Mouse (Mus musculus) neural tube, embryonic 14.5 days (tissue): ENCODE measurements at regions not wholly inside any gene's neighbourhood (a gene's known extent, or its start where the extent isn't known, plus 50 kb on each side); places are given as distances from the start of the nearest gene placed in this dataset.

Experiments
- ATAC-seq: fragments of 200-750 bp; cut with Nextera tagmentation; 2 replicates; pipeline ENCODE4 v1.8.0; 2017; ENCODE audit warnings: low read depth, mild to moderate bottlenecking, moderate TSS enrichment, moderate library complexity
- H3K27ac ChIP-seq: fragments of 300-500 bp; sonication (generic); 2 replicates; pipeline ENCODE4 v1.5.1; 2014; ENCODE audit warnings: low read depth, mild to moderate bottlenecking, control low read depth, low read length, moderate library complexity, mixed read lengths
- H3K27me3 ChIP-seq: fragments of 300-500 bp; sonication (generic); 2 replicates; pipeline ENCODE4 v1.6.1; 2014; ENCODE audit warnings: low read length; ENCODE audit not compliant: control insufficient read depth, insufficient read depth
- H3K36me3 ChIP-seq: fragments of 300-500 bp; sonication (generic); 2 replicates; pipeline ENCODE4 v1.6.1; 2014; ENCODE audit warnings: low read length, mixed read lengths; ENCODE audit not compliant: control insufficient read depth, insufficient read depth
- H3K4me1 ChIP-seq: fragments of 300-500 bp; sonication (generic); 2 replicates; pipeline ENCODE4 v1.6.1; 2014; ENCODE audit warnings: low read length; ENCODE audit not compliant: control insufficient read depth, insufficient read depth
- H3K4me2 ChIP-seq: fragments of 300-500 bp; sonication (generic); 2 replicates; pipeline ENCODE4 v1.6.1; 2014; ENCODE audit warnings: mild to moderate bottlenecking, low read depth, low read length, control low read depth
- H3K4me3 ChIP-seq: fragments of 300-500 bp; sonication (generic); 2 replicates; pipeline ENCODE4 v1.5.1; 2014; ENCODE audit warnings: low read depth, low read length, control low read depth, mixed read lengths
- H3K9ac ChIP-seq: fragments of 300-500 bp; sonication (generic); replicated peaks from 2 replicates; pipeline ENCODE4 v1.6.1; 2014; ENCODE audit warnings: low read depth, mild to moderate bottlenecking, control low read depth, low read length, mixed read lengths
- H3K9me3 ChIP-seq: fragments of 300-500 bp; sonication (generic); 2 replicates; pipeline ENCODE4 v1.6.1; 2016; ENCODE audit warnings: low read length; ENCODE audit not compliant: control insufficient read depth
- WGBS: fragments of 180-500 bp; shearing (Covaris S2); extraction: QIAGEN DNeasy Blood & Tissue Kit; methylation state at CpG from one replicate; pipeline ENCODE4 v1.1.7; 2014; 5-methylcytosine and 5-hydroxymethylcytosine counted together

DNA sequence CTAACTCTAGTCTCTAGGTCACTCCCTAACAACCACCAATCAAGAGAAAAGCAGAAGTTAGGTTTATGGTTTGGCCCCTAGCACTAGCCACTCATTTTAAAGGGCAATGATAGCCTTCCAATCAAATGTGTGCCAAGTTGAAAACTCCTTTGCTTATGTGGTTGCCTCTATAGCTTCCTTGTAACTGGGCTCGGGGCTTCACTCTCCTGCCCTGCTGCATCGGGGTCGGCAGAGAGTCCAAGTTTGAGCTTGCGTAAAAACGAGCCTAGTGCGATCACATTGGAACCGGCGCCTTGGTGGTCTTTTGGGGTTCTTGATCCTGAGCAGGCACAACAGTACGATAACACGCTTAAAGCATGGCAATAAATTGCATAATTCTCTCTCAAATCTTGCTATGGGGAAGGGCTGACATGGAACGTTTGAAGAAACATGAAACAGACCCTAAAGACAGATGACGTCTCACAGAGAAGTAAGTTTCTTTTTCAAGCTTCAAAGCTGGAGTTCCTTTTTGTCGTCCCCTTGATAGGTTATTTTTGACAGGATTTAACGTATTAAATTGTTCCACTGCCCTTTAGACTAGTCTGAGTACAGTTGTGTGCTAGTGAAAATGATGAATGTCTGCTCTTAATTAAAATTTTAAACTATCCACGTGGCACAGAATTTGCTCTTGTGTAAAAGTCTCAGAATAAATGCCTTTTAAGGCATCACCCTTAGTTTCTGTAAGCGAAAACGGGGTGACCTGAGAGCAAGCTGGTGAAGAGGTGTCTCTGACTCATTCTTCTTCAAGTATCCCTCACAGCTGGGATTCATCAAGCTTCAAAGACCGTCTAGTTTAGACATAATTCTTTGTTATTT is 52.0 kb downstream of the 4930426L09Rik start:
- no peaks in the 10 kb centered on the region for H3K27me3 ChIP-seq
- no peaks in the 10 kb centered on the region for H3K9me3 ChIP-seq
- no peaks in the 10 kb centered on the region for H3K4me1 ChIP-seq
- H3K4me2 ChIP-seq = no peak overlapping the region
- H3K27ac ChIP-seq = no peak overlapping the region
- 81% methylated on average over 18 of the region's 18 CpGs for WGBS
- ATAC-seq = no peak
- no peak overlapping the region for H3K9ac ChIP-seq
- no peak overlapping the region for H3K4me3 ChIP-seq
- H3K36me3 ChIP-seq = no peaks in the 10 kb centered on the region

DNA sequence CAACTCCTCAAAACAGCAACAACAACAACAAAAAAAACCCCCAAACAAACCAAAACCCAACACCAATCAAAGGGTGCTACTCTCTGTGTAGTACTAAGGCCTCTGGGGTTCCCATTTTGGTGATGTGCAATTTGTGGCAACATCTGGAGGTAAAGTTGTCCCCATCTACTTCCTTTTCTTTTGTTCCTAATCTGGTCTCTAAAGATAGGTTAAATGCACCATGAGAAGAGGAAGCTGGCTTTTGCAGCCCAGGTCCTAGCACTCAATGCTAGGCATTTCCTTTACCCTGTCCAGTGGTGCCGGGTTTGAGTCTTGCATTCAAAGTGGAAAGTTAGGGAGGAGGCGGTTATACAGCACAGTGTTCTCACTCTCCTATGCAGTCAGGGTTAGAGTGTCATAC is 57.4 kb downstream of the 4930426L09Rik start:
- H3K4me1 ChIP-seq = no peaks in the 10 kb centered on the region
- no peak overlapping the region for H3K9ac ChIP-seq
- no peak overlapping the region for H3K4me3 ChIP-seq
- no peak overlapping the region for H3K4me2 ChIP-seq
- no peaks in the 10 kb centered on the region for H3K36me3 ChIP-seq
- no peak for ATAC-seq
- no peak overlapping the region for H3K27ac ChIP-seq
- H3K27me3 ChIP-seq = no peaks in the 10 kb centered on the region
- WGBS = 92% methylated on average over 2 of the region's 2 CpGs
- H3K9me3 ChIP-seq = no peaks in the 10 kb centered on the region

DNA sequence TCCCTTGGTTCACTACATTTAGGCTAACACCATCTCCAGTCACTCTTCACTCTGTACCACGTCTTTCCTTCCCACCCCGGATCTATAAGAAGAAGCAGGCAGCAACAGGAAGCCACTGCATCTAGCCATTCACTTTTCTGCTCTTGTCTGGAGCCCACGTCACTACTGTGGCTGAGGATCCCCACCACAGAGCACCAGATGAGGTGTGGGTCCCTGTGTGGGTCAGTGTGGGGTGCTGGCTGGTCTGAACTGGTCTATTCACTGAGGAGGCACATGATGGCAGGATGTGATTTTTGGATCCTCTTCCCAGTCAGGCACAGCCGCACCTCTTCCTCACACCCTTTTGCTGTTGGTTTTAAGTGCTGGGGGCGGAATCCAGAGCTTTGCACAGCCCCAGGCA is 59.7 kb downstream of the 4930426L09Rik start:
- no peaks in the 10 kb centered on the region for H3K36me3 ChIP-seq
- 79% methylated on average over 5 of the region's 5 CpGs for WGBS
- no peaks in the 10 kb centered on the region for H3K4me1 ChIP-seq
- H3K9ac ChIP-seq = no peak overlapping the region
- no peak overlapping the region for H3K4me2 ChIP-seq
- H3K9me3 ChIP-seq = no peaks in the 10 kb centered on the region
- H3K4me3 ChIP-seq = no peak overlapping the region
- no peak for ATAC-seq
- no peaks in the 10 kb centered on the region for H3K27me3 ChIP-seq
- no peak overlapping the region for H3K27ac ChIP-seq

DNA sequence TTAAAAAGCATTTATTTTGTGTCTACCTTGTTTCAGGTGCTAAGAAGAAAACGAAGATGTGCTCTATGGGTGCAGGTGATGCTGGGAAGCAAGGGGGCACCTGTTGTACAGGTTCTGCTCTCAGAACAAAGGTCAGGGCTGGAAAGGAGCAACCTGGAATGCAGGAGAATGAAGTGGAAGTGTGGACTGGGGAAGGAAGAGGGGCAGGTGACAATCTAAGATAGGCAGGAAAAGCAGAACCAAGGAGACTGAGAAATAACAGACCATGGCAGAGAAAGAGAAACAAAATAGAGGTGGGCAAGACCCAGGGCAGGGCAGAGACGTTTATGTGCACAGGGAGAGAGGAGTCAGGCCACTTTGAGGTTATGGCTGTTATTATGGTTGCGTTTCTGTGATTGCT is 60.6 kb downstream of the 4930426L09Rik start:
- no peak for ATAC-seq
- H3K9ac ChIP-seq = no peak overlapping the region
- WGBS = 85% methylated on average over 3 of the region's 3 CpGs

DNA sequence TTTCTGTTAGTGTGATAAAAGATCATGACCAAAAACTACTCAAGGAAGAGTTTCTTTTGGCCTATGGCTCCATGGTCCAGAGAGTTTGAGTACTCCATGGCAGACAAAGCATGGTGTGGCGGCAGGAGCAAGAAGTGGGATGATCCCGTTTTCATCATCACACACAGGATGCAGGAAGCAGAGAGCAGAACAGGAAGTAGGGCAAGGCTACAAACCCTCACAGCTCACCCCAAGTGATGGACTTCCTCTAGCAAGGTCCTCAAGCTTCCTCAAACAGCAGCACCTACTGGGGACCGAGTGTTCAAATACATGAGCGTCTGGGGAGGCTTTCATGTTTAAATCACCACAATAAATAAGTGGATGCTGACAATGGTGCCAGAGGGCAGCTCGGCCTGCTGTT is 61.1 kb downstream of the 4930426L09Rik start:
- Histone ChIP-seq H3K4me1 (no peaks in the 10 kb centered on the region), H3K27ac (no peak overlapping the region), H3K9ac (no peak overlapping the region), H3K4me3 (no peak overlapping the region), H3K9me3 (no peaks in the 10 kb centered on the region), H3K27me3 (no peaks in the 10 kb centered on the region), H3K4me2 (no peak overlapping the region), H3K36me3 (no peaks in the 10 kb centered on the region)
- no peak for ATAC-seq
- WGBS = 55% methylated on average over 5 of the region's 5 CpGs

More for the DNA sequence above, 60.6 kb downstream of the 4930426L09Rik start:
- no peak overlapping the region for H3K27ac ChIP-seq
- H3K4me2 ChIP-seq = no peak overlapping the region
- no peaks in the 10 kb centered on the region for H3K36me3 ChIP-seq
- H3K4me3 ChIP-seq = no peak overlapping the region
- H3K4me1 ChIP-seq = no peaks in the 10 kb centered on the region
- no peaks in the 10 kb centered on the region for H3K9me3 ChIP-seq
- H3K27me3 ChIP-seq = no peaks in the 10 kb centered on the region

DNA sequence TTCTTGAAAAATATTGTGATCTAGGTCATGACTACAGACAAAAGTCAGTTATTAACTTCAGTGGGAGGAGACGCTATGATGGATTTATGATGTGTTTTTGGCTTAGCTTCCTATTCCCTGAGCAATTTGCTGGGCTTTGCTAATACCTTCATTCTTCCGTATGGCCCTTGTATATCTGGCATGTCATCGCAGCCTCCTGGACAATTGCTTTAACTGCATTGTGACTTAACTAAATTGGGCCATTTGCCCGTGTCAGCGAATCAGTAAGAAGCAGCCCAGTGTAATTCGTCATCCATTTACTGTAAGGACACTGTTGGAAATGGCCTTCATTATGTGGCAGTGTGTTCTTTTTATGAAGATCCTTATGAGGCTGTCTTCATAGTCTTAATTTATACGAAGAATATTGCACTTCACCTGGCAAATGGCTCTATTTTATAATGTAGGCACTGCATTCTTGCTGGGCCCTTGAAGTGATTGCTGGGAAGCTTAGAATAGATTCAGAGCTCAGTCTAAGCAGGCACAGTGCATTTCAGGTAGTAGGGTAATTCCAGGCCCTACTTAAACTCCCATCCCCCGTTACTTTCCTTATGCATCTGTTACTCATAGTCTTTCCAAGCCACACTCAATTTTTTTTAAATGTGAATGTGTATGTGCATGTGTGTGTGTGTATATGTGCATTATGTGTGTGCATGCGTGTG is 62.2 kb downstream of the 4930426L09Rik start:
- no peaks in the 10 kb centered on the region for H3K9me3 ChIP-seq
- H3K36me3 ChIP-seq = no peaks in the 10 kb centered on the region
- no peak overlapping the region for H3K9ac ChIP-seq
- WGBS = 49% methylated on average over 9 of the region's 9 CpGs
- H3K4me2 ChIP-seq = no peak overlapping the region
- ATAC-seq = peak; percentile 66; the same call in 1 of the 2 replicates
- H3K4me1 ChIP-seq = no peaks in the 10 kb centered on the region
- H3K27ac ChIP-seq = no peak overlapping the region
- H3K4me3 ChIP-seq = no peak overlapping the region
- H3K27me3 ChIP-seq = no peaks in the 10 kb centered on the region

DNA sequence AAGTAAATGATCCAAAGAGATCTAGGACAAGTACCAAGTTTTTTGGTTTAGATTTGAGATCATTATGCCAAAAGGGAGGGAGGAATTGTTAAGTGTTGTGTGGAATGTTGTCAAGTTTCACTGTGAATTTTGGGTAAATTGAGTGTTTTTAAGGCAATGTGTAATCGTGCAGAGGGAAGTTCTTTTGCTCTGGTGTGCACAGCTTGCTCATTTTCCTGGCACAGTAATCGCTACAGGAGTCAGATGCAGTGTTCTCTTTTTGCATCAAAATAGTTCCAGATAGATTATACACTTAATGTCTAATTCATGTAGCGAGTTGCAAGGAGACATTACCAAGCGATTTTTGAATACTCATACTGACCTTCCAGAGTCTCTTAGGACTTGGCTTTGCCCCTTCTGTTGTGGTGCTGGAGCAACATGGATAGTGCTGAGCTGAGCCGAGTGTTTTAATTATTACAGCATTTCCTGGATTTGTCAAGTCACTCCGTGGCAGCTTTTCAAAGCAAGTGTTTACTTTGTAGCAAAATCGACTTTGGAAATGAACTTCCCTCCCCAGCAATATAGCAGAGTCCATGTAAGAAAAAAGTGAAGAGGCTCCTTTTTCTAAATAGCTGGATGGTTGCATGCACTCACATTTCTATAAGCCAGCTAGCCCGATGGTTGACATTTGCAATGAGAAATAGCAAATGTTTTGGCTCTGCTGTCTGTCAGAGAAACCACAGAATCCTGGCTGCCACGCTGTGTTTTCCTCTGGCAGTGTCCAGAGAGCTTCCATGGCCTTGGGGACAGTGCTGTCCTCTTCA is 66.6 kb downstream of the 4930426L09Rik start:
- Histone ChIP-seq H3K36me3 (no peaks in the 10 kb centered on the region), H3K4me1 (no peaks in the 10 kb centered on the region), H3K4me2 (no peak overlapping the region), H3K27ac (no peak overlapping the region), H3K9me3 (no peaks in the 10 kb centered on the region), H3K27me3 (no peaks in the 10 kb centered on the region), H3K4me3 (no peak overlapping the region), H3K9ac (no peak overlapping the region)
- 72% methylated on average over 9 of the region's 9 CpGs for WGBS
- ATAC-seq = no peak

DNA sequence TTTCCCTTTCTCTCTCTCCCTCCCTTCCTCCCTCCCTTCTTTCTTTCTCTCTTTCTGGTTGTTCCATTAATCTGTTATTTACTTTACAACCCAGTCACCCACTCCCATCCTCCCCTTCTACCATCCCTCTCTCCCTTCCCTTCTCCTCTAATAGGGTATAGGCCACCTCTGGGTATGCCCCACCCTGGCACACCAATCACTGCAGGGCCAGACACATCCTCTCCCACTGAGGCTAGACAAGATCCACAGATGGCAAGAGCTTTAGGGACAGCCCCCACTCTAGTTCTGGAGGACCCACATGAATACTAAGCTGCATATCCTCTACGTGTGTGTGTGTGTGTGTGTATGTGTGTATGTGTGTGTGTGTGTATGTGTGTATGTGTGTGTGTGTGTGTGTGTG is 67.4 kb downstream of the 4930426L09Rik start:
- Histone ChIP-seq H3K27me3 (no peaks in the 10 kb centered on the region), H3K4me1 (no peaks in the 10 kb centered on the region), H3K4me2 (no peak overlapping the region), H3K9ac (no peak overlapping the region), H3K4me3 (no peak overlapping the region), H3K27ac (no peak overlapping the region), H3K36me3 (no peaks in the 10 kb centered on the region), H3K9me3 (no peaks in the 10 kb centered on the region)
- 86% methylated on average over 1 of the region's 1 CpGs for WGBS
- no peak for ATAC-seq

DNA sequence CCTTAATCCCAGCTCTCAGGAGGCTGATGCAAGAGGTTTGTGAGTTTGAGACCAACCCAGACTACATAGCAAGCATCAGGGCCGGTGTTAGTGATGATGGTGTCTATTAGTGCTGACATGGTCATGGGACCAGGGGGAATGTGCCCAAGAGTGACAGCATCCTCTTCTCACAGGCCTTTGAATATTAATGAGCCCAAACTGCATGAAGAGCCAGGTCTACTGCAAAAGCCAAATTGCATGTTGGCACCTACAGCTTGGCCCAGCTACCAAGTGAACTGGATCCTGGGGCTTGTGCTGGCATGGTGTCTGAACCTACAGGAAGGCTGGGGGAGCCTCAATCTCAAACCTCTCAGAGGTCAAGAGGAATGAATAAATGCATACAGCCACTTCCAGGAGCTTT is 70.0 kb downstream of the 4930426L09Rik start:
- no peak overlapping the region for H3K4me3 ChIP-seq
- ATAC-seq = no peak
- no peaks in the 10 kb centered on the region for H3K36me3 ChIP-seq
- no peaks in the 10 kb centered on the region for H3K4me1 ChIP-seq
- H3K9ac ChIP-seq = no peak overlapping the region
- H3K27ac ChIP-seq = no peak overlapping the region
- no peaks in the 10 kb centered on the region for H3K9me3 ChIP-seq
- no peaks in the 10 kb centered on the region for H3K27me3 ChIP-seq
- 86% methylated on average over 1 of the region's 1 CpGs for WGBS
- no peak overlapping the region for H3K4me2 ChIP-seq
